Mouse (Mus musculus) lung, embryonic 16.5 days (tissue): Measurements from ENCODE around the gene Dpf3. TPM values are rescaled to one million over a fixed set of nuclear protein-coding genes. Genes with fewer than 3 reads are reported as not detected.

Source experiments
- ATAC-seq: fragments of 200-750 bp; cut with Nextera tagmentation; 2 replicates; pipeline ENCODE4 v1.8.0; 2017; ENCODE audit warnings: low read depth, mild to moderate bottlenecking, moderate library complexity
- H3K27ac ChIP-seq: fragments of 300-500 bp; sonication (generic); 2 replicates; pipeline ENCODE4 v1.5.1; 2014; ENCODE audit warnings: mild to moderate bottlenecking, control low read depth, low read length
- H3K27me3 ChIP-seq: fragments of 300-500 bp; sonication (generic); 2 replicates; pipeline ENCODE4 v1.6.1; 2014; ENCODE audit warnings: low read depth, low read length, mixed read lengths; ENCODE audit not compliant: control insufficient read depth, insufficient read depth
- H3K36me3 ChIP-seq: fragments of 300-500 bp; sonication (generic); 2 replicates; pipeline ENCODE4 v1.6.1; 2014; ENCODE audit warnings: low read length; ENCODE audit not compliant: control insufficient read depth, insufficient read depth
- H3K4me1 ChIP-seq: fragments of 300-500 bp; sonication (generic); replicated peaks from 2 replicates; pipeline ENCODE4 v1.6.1; 2014; ENCODE audit warnings: low read length, mixed read lengths; ENCODE audit not compliant: control insufficient read depth, insufficient read depth
- H3K4me2 ChIP-seq: fragments of 300-500 bp; sonication (generic); 2 replicates; pipeline ENCODE4 v1.6.1; 2014; ENCODE audit warnings: low read depth, low read length, control low read depth
- H3K4me3 ChIP-seq: fragments of 300-500 bp; sonication (generic); 2 replicates; pipeline ENCODE4 v1.5.1; 2014; ENCODE audit warnings: mild to moderate bottlenecking, low read length, control low read depth
- H3K9ac ChIP-seq: fragments of 300-500 bp; sonication (generic); 2 replicates; pipeline ENCODE4 v1.6.1; 2014; ENCODE audit warnings: low read length, control low read depth
- H3K9me3 ChIP-seq: fragments of 300-500 bp; sonication (generic); 2 replicates; pipeline ENCODE4 v1.6.1; 2016; ENCODE audit warnings: low read length; ENCODE audit not compliant: control insufficient read depth
- WGBS: fragments of 180-500 bp; shearing (Covaris S2); extraction: QIAGEN DNeasy Blood & Tissue Kit; methylation state at CpG from one replicate; pipeline ENCODE4 v1.1.7; 2014; 5-methylcytosine and 5-hydroxymethylcytosine counted together
- polyA plus RNA-seq: library from polyadenylated mRNA; unstranded; fragments of >200 nt; fragmentation: Nextera tagmentation; extraction: Ambion mirVana; gene quantifications from 2 replicates; pipeline ENCODE4 v1.2.1, GENCODE M21; 2015

Dpf3 gene
- polyA plus RNA-seq, 1 experiment from 2014 or later, result 3.9 TPM

DNA sequence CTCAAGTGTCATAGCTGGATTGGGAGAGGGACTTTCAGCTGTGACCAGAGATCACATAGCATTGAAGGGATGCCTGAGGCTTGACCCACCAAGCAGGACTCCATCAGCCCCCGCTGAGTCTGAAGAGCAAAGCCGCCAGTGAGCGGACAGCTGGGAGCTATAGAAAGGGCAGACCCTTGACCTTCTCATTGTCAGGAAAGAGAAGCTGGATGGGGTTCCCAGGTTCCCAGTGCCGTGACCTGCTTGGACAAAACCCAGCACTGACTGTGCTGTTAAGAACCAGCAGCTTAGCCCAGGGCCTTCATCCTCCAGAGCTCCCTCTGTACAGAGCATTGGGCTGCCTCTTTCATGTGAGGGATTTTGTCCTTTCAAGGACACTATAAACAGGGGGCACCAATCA lies 260.5 kb downstream of the Dpf3 start:
- H3K9me3 ChIP-seq, result no peaks in the 10 kb centered on the region
- H3K27me3 ChIP-seq, result no peaks in the 10 kb centered on the region
- WGBS, result 73% methylated on average over 4 of the region's 4 CpGs
- ATAC-seq, result no peak
- H3K9ac ChIP-seq, result no peak overlapping the region
- no peak overlapping the region for H3K27ac ChIP-seq
- no peaks in the 10 kb centered on the region for H3K4me1 ChIP-seq
- no peaks in the 10 kb centered on the region for H3K36me3 ChIP-seq
- no peak overlapping the region for H3K4me2 ChIP-seq
- H3K4me3 ChIP-seq, result no peak overlapping the region

GRCm38 (mm10) chr12:83220964-83221363 lies 266.6 kb downstream of the Dpf3 start:
- ATAC-seq, result no peak
- H3K27me3 ChIP-seq, result no peaks in the 10 kb centered on the region
- H3K27ac ChIP-seq, result no peak overlapping the region
- no peaks in the 10 kb centered on the region for H3K9me3 ChIP-seq
- peaks cover 2% of the 10 kb centered on the region; the same call in 1 of the 2 replicates for H3K4me1 ChIP-seq
- H3K9ac ChIP-seq, result no peak overlapping the region
- whole genome bisulfite sequencing, result 37% methylated on average over 7 of the region's 7 CpGs
- H3K36me3 ChIP-seq, result no peaks in the 10 kb centered on the region
- H3K4me3 ChIP-seq, result no peak overlapping the region
- no peak overlapping the region for H3K4me2 ChIP-seq

GRCm38 (mm10) chr12:83213879-83214341 lies 273.6 kb downstream of the Dpf3 start:
- H3K4me2 ChIP-seq, result no peak overlapping the region
- H3K9ac ChIP-seq, result no peak overlapping the region
- no peaks in the 10 kb centered on the region for H3K36me3 ChIP-seq
- no peaks in the 10 kb centered on the region for H3K9me3 ChIP-seq
- 44% methylated on average over 6 of the region's 6 CpGs for WGBS
- no peak overlapping the region for H3K27ac ChIP-seq
- H3K4me3 ChIP-seq, result no peak overlapping the region
- 0 out of 2 replicates have a peak, but pooled peaks cover 2% of the 10 kb centered on the region for H3K4me1 ChIP-seq
- H3K27me3 ChIP-seq, result no peaks in the 10 kb centered on the region
- ATAC-seq, result peak; percentile 51; the same call in 1 of the 2 replicates

DNA sequence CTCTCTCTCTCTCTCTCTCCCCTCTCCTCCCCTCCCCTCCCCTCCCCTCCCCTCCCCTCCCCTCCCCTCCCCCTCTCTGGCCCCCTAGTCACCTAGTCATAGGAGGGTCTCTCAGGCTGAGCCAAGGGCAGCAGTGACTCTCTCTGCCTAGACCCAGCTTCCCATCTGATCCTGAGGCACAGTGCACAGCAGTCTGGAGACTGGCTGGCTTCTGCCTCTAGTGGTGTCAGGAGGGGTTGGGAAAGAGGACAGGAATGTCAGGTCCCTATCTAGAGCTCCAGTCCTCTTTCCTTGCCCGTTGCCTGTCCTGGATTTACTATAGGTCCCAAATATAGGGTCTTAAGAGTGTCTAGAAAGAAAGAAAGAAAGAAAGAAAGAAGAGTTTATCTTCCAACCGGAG lies 275.5 kb downstream of the Dpf3 start:
- H3K4me2 ChIP-seq, result no peak overlapping the region
- H3K9me3 ChIP-seq, result no peaks in the 10 kb centered on the region
- WGBS, result 75% methylated on average over 2 of the region's 2 CpGs
- 0 out of 2 replicates have a peak, but pooled peaks cover 2% of the 10 kb centered on the region for H3K4me1 ChIP-seq
- no peaks in the 10 kb centered on the region for H3K36me3 ChIP-seq
- no peak overlapping the region for H3K9ac ChIP-seq
- H3K4me3 ChIP-seq, result no peak overlapping the region
- H3K27me3 ChIP-seq, result no peaks in the 10 kb centered on the region
- H3K27ac ChIP-seq, result no peak overlapping the region
- no peak for ATAC-seq

DNA sequence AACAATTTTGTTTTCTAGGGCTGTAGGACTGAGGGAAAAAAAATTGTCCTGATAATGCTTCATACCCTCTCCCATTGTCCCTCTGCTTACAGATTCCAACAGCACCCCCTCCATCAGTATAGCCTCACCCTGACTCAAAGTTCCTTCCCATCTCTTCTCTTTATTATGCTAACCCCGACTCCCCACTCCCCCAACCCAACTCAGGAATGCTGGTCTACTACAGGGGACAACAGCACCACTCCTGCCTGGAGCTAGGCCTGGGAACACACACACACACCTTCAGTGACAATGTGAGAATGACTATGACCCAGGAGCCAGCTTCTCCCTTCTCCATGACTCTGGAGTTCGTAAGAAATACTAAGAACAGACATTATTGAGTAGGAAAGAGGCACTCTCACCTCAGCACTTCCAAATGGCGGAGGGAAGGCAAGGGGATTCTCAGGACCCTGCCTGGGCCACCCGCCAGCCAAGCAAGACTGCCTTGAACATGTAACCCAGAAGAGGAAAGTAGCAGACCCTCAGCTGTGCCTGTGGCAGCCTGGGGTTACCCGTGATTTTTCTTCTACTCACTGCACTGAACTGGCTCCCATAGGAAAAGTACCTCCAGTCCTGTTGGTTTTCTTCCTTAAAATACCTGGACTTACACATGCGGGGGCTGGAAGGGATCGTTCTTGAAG lies 276.2 kb downstream of the Dpf3 start:
- no peak for ATAC-seq
- Histone ChIP-seq H3K36me3 (no peaks in the 10 kb centered on the region), H3K27ac (no peak overlapping the region), H3K9ac (no peak overlapping the region), H3K27me3 (no peaks in the 10 kb centered on the region; the same call in 1 of the 2 replicates), H3K4me2 (no peak overlapping the region), H3K4me3 (no peak overlapping the region), H3K9me3 (no peaks in the 10 kb centered on the region), H3K4me1 (0 out of 2 replicates have a peak, but pooled peaks cover 2% of the 10 kb centered on the region)
- 67% methylated on average over 7 of the region's 7 CpGs for whole genome bisulfite sequencing

- 69% methylated on average over 3 of the region's 3 CpGs for WGBS
- Histone ChIP-seq H3K4me1 (0 out of 2 replicates have a peak, but pooled peaks cover 2% of the 10 kb centered on the region), H3K27me3 (no peaks in the 10 kb centered on the region; the same call in 1 of the 2 replicates), H3K9ac (no peak overlapping the region), H3K36me3 (no peaks in the 10 kb centered on the region), H3K9me3 (no peaks in the 10 kb centered on the region), H3K4me3 (no peak overlapping the region), H3K4me2 (no peak overlapping the region), H3K27ac (no peak overlapping the region)
- ATAC-seq, result no peak
Measured at GRCm38 (mm10) chr12:83210735-83211134, 276.8 kb downstream of the Dpf3 start.

DNA sequence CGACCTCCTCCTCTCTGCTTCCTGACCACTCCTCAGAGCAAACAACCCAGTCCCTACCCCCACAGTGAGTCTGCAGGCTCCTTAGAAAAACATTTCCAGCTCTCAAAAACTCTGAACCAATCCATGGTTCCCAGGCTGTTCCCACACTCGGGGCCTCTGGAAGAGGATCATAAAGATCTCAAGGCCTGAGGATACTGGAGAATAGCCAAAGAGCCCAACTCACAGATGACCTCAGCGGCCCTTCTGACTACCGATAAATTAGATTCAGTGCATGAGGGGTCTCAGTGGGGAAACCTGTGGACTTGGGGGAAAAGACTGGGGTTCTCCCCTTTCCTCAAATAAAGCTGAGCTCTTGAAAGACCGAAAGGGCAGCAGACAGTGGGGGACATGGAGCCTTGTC lies 277.2 kb downstream of the Dpf3 start:
- no peak overlapping the region for H3K4me3 ChIP-seq
- ATAC-seq, result no peak
- WGBS, result 45% methylated on average over 5 of the region's 5 CpGs
- no peak overlapping the region for H3K9ac ChIP-seq
- no peak overlapping the region for H3K27ac ChIP-seq
- no peaks in the 10 kb centered on the region for H3K36me3 ChIP-seq
- H3K4me2 ChIP-seq, result no peak overlapping the region
- 0 out of 2 replicates have a peak, but pooled peaks cover 2% of the 10 kb centered on the region for H3K4me1 ChIP-seq
- no peaks in the 10 kb centered on the region; the same call in 1 of the 2 replicates for H3K27me3 ChIP-seq
- no peaks in the 10 kb centered on the region for H3K9me3 ChIP-seq

GRCm38 (mm10) chr12:83209461-83209860 lies 278.1 kb downstream of the Dpf3 start:
- Histone ChIP-seq H3K4me3 (no peak overlapping the region), H3K4me1 (0 out of 2 replicates have a peak, but pooled peaks cover 2% of the 10 kb centered on the region), H3K36me3 (no peaks in the 10 kb centered on the region), H3K9ac (no peak overlapping the region), H3K4me2 (no peak overlapping the region), H3K27me3 (no peaks in the 10 kb centered on the region; the same call in 1 of the 2 replicates), H3K27ac (no peak overlapping the region), H3K9me3 (no peaks in the 10 kb centered on the region)
- ATAC-seq, result no peak
- WGBS, result 19% methylated on average over 6 of the region's 6 CpGs

DNA sequence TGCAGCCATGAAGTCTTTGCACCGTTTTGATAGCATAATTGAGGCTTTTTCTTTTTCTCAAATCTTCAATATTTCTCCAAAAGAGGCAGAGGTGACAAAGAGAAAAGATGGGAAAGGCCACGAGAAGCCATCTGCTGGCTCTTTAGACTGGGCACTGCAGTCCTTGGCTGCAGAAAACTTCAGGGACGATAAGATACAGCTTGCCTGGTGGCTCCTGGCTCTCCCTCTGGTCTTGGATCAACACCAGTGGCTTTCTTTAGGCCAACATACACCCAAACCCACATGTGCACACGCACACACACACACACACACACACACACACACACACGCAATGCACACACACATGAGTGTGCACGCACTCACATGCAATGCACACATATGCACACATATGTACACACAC lies 278.7 kb downstream of the Dpf3 start:
- Histone ChIP-seq H3K27ac (no peak overlapping the region), H3K4me1 (0 out of 2 replicates have a peak, but pooled peaks cover under 1% of the 10 kb centered on the region), H3K9me3 (no peaks in the 10 kb centered on the region), H3K9ac (no peak overlapping the region), H3K27me3 (no peaks in the 10 kb centered on the region; the same call in 1 of the 2 replicates), H3K4me3 (no peak overlapping the region), H3K4me2 (no peak overlapping the region), H3K36me3 (no peaks in the 10 kb centered on the region)
- ATAC-seq, result no peak
- 66% methylated on average over 6 of the region's 6 CpGs for WGBS
